Mouse (Mus musculus) liver, postnatal 0 days (tissue): Measurements from ENCODE around the gene Cped1.

Source experiments
- CTCF ChIP-seq: sonication (generic); IDR thresholded peaks from 2 replicates; pipeline ENCODE4 v1.5.1; 2016; ENCODE audit warnings: antibody characterized with exemption, low read depth
- EP300 ChIP-seq: IDR thresholded peaks from 2 replicates; pipeline ENCODE4 v1.6.1; 2016; ENCODE audit warnings: antibody characterized with exemption, low read depth, mild to moderate bottlenecking

DNA sequence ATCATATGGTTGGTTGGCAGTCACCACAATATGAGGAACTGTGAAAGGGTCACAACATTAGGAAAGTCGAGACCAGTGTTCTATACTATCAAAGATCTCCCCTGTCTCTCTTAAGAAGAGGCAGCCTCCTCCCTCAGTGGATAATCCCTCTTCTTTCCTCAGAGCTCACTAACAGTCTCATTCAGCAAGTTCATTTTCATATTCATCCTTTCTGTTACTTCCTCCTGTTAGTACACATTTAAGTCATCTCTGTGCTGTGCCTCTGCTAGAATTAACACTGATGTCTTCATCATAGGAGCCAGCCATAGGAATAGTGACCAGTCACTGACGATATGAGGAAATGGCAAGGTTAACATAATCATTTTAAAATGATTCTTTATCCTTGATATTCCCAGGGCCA lies 213.8 kb downstream of the Cped1 start:
- no peak for TF ChIP-seq CTCF
- no peak for TF ChIP-seq EP300
